Mouse (Mus musculus) cerebellum, adult 11-12 months (tissue): ENCODE results near the gene Evi2.

Experiments used
- DNase-seq: peaks from one replicate; pipeline ENCODE4 v3.0.0; 2022

The Evi2 gene

GRCm38 (mm10) chr11:79523560-79524309 is 6.7 kb downstream of the Evi2 start, which contains the start of gene Evi2b:
Gene Evi2b (minus strand): TSS chr11:79523762.
- DNase-seq: no peak

GRCm38 (mm10) chr11:79522944-79523343 is 7.4 kb downstream of the Evi2 start:
- DNase-seq: no peak

- no peak for DNase-seq
Observed at GRCm38 (mm10) chr11:79521930-79522329, 8.5 kb downstream of the Evi2 start.

- DNase-seq: no peak
Observed at GRCm38 (mm10) chr11:79520772-79521171, 9.6 kb downstream of the Evi2 start.

DNA sequence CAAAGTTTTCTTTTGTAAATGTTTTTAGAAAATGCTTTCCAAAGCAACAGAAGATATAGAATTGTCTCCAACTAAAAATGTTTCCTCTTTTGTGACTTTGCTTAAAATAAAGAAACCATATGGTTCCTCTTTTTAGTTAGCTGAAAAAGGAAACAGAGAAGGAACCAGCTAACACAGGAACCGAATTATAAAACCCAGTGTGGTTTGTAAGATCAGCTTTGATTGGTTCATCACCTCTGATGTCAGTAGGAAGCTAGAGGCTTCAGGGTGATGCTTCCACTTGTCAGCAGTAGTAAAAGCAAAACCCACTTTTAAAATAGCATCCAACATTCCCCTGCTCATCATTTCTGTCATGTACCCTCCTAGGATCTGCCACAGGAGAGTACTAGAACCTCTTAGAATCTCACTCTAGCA is 10.5 kb downstream of the Evi2 start:
- DNase-seq: no peak

DNA sequence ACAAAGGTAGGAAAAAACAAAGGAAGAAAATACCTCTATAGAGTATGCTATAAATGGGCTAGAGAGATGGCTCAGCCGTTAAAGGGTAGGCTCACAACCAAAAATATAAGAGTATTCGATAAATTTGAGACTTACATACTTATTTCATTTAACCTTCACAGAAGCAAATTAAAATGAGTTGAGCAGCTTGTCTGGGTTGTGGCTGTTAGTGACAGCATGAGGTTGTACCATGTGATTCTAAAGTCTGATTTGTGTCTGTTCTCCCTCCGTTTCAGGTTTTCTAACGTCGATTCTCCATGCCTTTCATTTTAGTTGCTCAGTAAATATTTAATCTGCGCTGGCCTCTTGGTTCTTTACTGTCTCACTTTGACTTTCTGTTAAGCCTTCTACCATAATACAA is 11.1 kb downstream of the Evi2 start:
- DNase-seq: no peak

- no peak for DNase-seq
Observed at GRCm38 (mm10) chr11:79515798-79516197, 14.6 kb downstream of the Evi2 start.

DNA sequence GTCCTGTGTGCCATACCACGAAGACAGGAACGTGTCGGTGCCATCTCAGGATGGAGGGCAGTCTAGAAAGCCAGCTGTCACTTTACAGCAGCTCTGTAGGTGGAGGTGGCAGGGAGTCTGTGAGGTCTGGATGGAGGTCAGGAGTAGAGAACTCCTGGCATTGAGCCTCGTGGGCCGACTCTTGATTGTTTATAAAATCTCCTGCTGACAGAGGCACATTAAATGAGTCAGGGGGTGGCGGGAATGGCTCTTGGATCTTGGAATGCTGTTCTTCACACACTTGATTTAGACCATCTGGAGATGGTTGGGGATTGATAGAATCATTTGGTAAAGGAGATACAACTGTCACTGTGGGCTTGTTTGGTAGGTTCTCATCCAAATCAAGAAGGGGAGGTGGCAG is 15.1 kb downstream of the Evi2 start:
- no peak for DNase-seq

DNA sequence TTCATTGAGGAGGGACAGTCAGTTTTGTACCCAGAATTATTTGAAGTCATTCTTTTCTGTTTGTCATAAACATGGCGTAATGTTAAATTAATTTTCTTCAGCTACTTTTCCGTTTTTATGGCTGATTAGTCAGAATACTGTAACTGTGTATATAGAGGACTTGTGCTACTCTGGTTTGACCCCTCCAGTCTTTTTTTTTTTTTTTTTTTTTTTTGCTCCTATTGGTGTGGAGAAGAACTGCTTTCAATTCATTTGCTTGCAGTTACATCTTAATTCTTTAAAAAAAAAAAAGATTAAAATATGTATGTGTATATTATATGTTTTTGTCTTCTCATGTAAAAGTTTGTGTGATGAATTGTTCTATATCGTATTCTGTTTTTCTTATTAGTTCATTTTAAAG is 18.4 kb downstream of the Evi2 start:
- DNase-seq: no peak

DNA sequence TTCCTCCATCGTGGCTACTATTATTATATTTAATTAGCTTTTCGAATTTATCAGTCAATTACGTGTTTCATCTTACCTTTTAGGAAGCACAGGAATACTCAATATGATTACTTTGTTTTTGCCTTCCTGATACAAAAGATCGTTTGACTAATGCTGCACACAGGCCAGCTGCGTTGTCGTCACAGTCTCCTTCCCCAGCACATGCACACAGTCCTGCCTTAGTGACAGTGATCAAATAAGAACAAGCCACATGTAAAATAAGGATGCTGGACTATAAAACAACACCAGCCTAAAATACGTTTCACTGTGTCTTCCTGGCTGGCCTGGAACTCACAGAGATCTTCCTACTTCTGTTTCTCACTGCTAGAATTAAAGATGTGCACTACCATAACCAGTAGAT is 25.9 kb downstream of the Evi2 start:
- DNase-seq: no peak

GRCm38 (mm10) chr11:79503845-79504244 is 26.5 kb downstream of the Evi2 start, which contains the start of gene Omg:
Gene Omg (minus strand): TSS chr11:79504084.
- no peak for DNase-seq

- DNase-seq: no peak
Observed at GRCm38 (mm10) chr11:79502917-79503316, 27.5 kb downstream of the Evi2 start.

DNA sequence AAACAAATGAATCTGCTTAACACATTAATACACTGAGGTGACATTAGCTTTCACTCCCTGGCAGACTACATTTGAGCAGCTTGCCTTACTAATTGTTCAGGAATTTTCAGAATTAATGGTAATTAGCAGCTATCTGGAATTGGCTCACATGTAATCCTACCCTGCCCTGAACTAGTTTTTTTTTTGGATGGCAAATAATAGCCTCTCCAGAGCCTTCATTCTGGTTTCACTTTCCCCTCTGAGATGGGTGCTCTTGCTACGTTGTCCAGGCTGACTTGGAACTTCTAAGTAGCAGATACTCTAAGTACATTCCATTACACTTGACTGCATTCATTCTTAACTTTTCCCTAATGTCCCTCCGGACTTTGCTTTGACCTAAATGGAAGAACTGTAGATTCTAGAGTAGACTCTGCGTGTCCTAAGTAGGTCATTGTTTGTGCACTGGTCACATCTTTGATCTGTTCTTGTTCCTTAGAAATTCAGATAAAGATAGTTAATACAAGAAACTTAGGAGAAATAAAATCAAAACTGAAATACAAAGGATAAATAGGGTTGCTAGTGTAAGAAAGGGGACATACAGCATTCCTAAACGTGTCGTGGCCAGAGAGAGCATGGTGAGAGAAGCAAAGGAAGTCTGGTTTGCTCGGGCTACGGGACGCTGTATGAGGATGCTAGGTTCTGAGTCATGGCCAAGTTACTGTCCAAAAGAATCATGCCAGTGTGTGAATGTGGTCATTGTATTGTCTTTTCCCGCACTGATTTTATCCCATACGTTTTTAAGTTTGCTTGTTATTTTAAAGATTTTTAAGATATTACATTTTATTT is 35.2 kb downstream of the Evi2 start:
- DNase-seq: no peak

DNA sequence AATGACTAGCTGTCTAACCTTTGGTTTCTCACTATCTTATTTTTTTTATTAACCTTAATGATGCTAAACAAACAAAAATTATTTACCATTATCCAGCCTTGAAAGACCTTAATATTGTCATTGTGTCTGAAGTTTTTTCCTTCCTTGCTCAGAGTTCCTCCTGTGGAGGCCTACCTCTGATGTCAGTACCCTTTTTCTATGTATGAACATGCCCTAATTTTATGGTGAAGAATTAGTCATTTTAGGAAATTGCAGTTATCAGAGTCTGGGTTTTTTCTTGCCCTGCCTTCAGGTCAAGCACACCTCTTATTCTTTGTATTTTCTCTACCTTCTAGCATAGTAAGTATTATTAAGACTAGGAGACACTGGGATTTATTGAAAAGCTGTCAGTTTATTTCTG is 45.7 kb downstream of the Evi2 start:
- DNase-seq: no peak

- no peak for DNase-seq
Observed at GRCm38 (mm10) chr11:79483876-79484528, 46.4 kb downstream of the Evi2 start.

- DNase-seq: no peak
Observed at GRCm38 (mm10) chr11:79483392-79483791, 47.0 kb downstream of the Evi2 start.

GRCm38 (mm10) chr11:79468097-79468496 is 62.3 kb downstream of the Evi2 start:
- DNase-seq: no peak
